Mouse (Mus musculus) spleen, postnatal 14 days (tissue): ENCODE measurements at regions not wholly inside any gene's neighbourhood (a gene's known extent, or its start where the extent isn't known, plus 50 kb on each side); places are given as distances from the start of the nearest gene placed in this dataset.

Experiments used
- DNase-seq, 2 experiments: peaks; one replicate each; pipeline ENCODE4 v3.0.0; 2021 to 2022; ENCODE audit warnings: low spot score in 2 of 2

- no peak for DNase-seq
Measured at GRCm38 (mm10) chr15:42768396-42768795, 2634.2 kb downstream of the 9330182O14Rik start.

GRCm38 (mm10) chr15:42779903-42780302 is 2645.7 kb downstream of the 9330182O14Rik start:
- no peak for DNase-seq

GRCm38 (mm10) chr15:42801217-42801616 is 2667.1 kb downstream of the 9330182O14Rik start:
- DNase-seq: no peak

GRCm38 (mm10) chr15:42810871-42811490 is 2676.8 kb downstream of the 9330182O14Rik start:
- DNase-seq: no peak

GRCm38 (mm10) chr15:42815026-42815724 is 2681.0 kb downstream of the 9330182O14Rik start:
- no peak for DNase-seq

- no peak for DNase-seq
Measured at GRCm38 (mm10) chr15:42838839-42839238, 2704.7 kb downstream of the 9330182O14Rik start.

- no peak for DNase-seq
Measured at GRCm38 (mm10) chr15:42850003-42850402, 2715.8 kb downstream of the 9330182O14Rik start.

GRCm38 (mm10) chr15:42872491-42872890 is 2738.3 kb downstream of the 9330182O14Rik start:
- DNase-seq: no peak

GRCm38 (mm10) chr15:42894611-42895010 is 2760.4 kb downstream of the 9330182O14Rik start:
- no peak for DNase-seq

GRCm38 (mm10) chr15:42900056-42900455 is 2765.9 kb downstream of the 9330182O14Rik start:
- no peak for DNase-seq

- no peak for DNase-seq
Measured at GRCm38 (mm10) chr15:42901782-42902181, 2767.6 kb downstream of the 9330182O14Rik start.

GRCm38 (mm10) chr15:42911357-42911756 is 2777.2 kb downstream of the 9330182O14Rik start:
- DNase-seq: no peak

- no peak for DNase-seq
Measured at GRCm38 (mm10) chr15:42912880-42913279, 2778.7 kb downstream of the 9330182O14Rik start.

GRCm38 (mm10) chr15:42913285-42913684 is 2779.1 kb downstream of the 9330182O14Rik start:
- no peak for DNase-seq

- peak in 1 of 2 experiments; percentile 23 for DNase-seq
Measured at GRCm38 (mm10) chr15:42914099-42914498, 2779.9 kb downstream of the 9330182O14Rik start.

- no peak for DNase-seq
Measured at GRCm38 (mm10) chr15:42915195-42915594, 2781.0 kb downstream of the 9330182O14Rik start.

GRCm38 (mm10) chr15:42921618-42922017 is 2787.5 kb downstream of the 9330182O14Rik start:
- no peak for DNase-seq

GRCm38 (mm10) chr15:42928331-42928730 is 2794.2 kb downstream of the 9330182O14Rik start:
- DNase-seq: no peak

- DNase-seq: no peak
Measured at GRCm38 (mm10) chr15:42944610-42945009, 2810.4 kb downstream of the 9330182O14Rik start.

- DNase-seq: no peak
Measured at GRCm38 (mm10) chr15:42955167-42955566, 2821.0 kb downstream of the 9330182O14Rik start.

GRCm38 (mm10) chr15:42962747-42963338 is 2828.7 kb downstream of the 9330182O14Rik start:
- no peak for DNase-seq

GRCm38 (mm10) chr15:42965314-42965713 is 2831.1 kb downstream of the 9330182O14Rik start:
- DNase-seq: no peak
